Mouse (Mus musculus) lung, postnatal 0 days (tissue): ENCODE results near the gene Ablim1.

Experiments used
- CTCF ChIP-seq: IDR thresholded peaks from 2 replicates; pipeline ENCODE4 v1.5.1; 2016; ENCODE audit warnings: antibody characterized with exemption, mild to moderate bottlenecking
- EP300 ChIP-seq: IDR thresholded peaks from 2 replicates; pipeline ENCODE4 v1.6.1; 2016; ENCODE audit warnings: antibody characterized with exemption, mild to moderate bottlenecking, control low read depth

DNA sequence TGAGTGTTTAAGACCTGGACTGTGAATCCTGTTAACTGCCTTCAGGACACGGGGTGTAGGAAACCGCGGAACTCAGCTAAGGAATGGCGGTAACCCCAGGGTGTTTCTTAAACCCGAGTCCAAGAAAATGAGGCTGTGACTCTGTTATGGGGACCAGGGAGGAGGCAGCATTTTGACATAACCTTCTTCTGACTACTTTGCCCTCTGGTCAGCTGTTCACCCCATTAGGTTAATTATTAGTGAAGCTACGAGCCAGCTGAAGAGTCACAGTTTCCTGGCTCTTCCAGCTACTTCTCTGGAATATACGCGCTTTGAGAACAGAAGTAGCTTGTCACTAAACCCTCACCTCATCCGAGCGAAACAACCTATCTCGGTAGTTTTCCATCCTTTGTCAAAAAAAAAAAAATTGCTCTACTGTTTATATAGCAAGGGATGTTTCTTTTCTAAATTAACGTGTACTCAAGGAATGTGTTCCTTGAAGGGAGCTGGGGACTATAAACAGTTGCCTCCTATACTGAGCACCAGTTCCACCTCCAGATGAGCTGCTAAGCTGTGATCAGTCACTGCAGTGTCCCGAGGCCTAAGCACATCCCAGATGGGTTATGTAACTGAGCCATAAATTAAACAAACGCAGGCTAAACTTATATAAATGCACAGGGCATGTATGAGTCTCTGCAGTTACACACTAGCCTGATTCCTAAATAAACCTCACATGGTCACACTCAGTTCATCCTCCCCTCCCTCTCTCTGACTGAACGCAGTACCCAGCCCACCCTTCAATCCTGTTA is 39.4 kb downstream of the Ablim1 start:
- no peak for TF ChIP-seq CTCF
- no peak for TF ChIP-seq EP300
